Mouse (Mus musculus) hindbrain, embryonic 10.5 days (tissue): ENCODE results near the gene Vmn1r20. TPM values are rescaled to one million over a fixed set of nuclear protein-coding genes. Genes with fewer than 3 reads are reported as not detected.
"Not testable (repeated sequence)": the region's sequence is repeated elsewhere in the genome, so short reads cannot be mapped to it uniquely, and the experiment has no call there.

Source experiments
- DNase-seq: peaks from one replicate; pipeline ENCODE4 v3.0.0-alpha.2; 2017; ENCODE audit warnings: low spot score
- H3K27ac ChIP-seq: fragments of 300-500 bp; sonication (generic); 2 replicates; pipeline ENCODE4 v1.5.1; 2016; ENCODE audit warnings: mild to moderate bottlenecking, moderate library complexity
- H3K27me3 ChIP-seq: fragments of 300-500 bp; sonication (generic); 2 replicates; pipeline ENCODE4 v1.6.1; 2016; ENCODE audit warnings: mild to moderate bottlenecking; ENCODE audit not compliant: poor library complexity, insufficient read depth, severe bottlenecking
- H3K36me3 ChIP-seq: fragments of 300-500 bp; sonication (generic); 2 replicates; pipeline ENCODE4 v1.6.1; 2016; ENCODE audit warnings: mild to moderate bottlenecking, moderate library complexity
- H3K4me1 ChIP-seq: fragments of 300-500 bp; sonication (generic); replicated peaks from 2 replicates; pipeline ENCODE4 v1.6.1; 2016; ENCODE audit warnings: mild to moderate bottlenecking
- H3K4me3 ChIP-seq: fragments of 300-500 bp; sonication (generic); 2 replicates; pipeline ENCODE4 v1.5.1; 2016; ENCODE audit warnings: mild to moderate bottlenecking, moderate library complexity
- H3K9me3 ChIP-seq: fragments of 300-500 bp; sonication (generic); 2 replicates; pipeline ENCODE4 v1.6.1; 2016; ENCODE audit warnings: mild to moderate bottlenecking, moderate library complexity
- WGBS: fragments of 180-500 bp; shearing (Covaris S2); methylation state at CpG from one replicate; pipeline ENCODE4 v1.1.7; 2016; 5-methylcytosine and 5-hydroxymethylcytosine counted together
- polyA plus RNA-seq: library from polyadenylated mRNA; unstranded; fragments of >200 nt; fragmentation: Nextera tagmentation; extraction: Ambion mirVana; gene quantifications from 2 replicates; pipeline ENCODE4 v1.2.1, GENCODE M21; 2016

The Vmn1r20 gene
- polyA plus RNA-seq = not detected in 2 replicates

DNA sequence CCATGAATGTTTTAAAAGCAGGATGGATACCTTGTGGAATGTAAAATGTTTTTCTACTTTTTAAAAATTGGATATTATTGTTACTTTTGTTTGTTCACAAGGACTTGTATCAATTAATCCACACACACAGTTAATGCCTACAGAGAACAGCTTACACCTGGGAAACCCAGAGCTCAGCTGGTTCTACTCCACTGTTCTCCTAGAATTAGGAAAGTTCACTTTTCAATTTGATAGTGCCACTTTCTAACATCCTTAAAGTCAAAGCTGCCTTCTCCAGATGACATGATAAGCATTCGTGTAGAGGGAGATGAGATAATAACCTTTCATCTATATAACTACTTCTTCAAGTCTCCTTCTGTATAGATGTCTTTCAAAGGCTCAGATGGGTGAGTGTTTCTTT is at the start of gene Vmn1r20:
Vmn1r20 (plus strand) TSS at position 301 of the 400 bp plus-strand sequence.
- no peaks in the 10 kb centered on the region for H3K36me3 ChIP-seq
- H3K27me3 ChIP-seq = no peaks in the 10 kb centered on the region
- no peak within 1 kb of the TSS for H3K4me3 ChIP-seq
- DNase-seq = no peak
- no peak within 1 kb of the TSS for H3K27ac ChIP-seq
- H3K9me3 ChIP-seq = no peaks in the 10 kb centered on the region
- 81% methylated on average over 1 of the region's 1 CpGs for WGBS
- H3K4me1 ChIP-seq = no peaks in the 10 kb centered on the region

DNA sequence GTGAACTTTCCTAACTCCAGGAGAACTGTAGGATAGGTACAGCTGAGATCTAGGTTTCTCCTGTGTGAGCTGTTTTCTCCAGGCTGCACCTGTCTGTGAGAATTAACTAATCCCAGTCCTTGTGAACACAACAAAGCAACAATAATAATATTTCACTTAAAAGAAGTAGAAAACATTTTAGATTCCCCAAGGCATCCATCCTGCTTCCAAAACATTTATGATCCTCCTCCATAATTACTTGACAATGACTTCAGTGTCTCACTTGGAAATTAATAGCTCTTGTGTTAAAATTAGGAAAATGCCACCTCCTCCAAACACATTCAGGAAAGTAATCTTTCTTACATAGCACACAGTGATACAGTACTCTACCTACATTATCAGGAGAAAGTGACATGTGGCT is 33.0 kb upstream of the Vmn1r20 start, which contains the start of gene Vmn1r18:
Vmn1r18 (minus strand) TSS at position 101 of the 400 bp plus-strand sequence.
- Histone ChIP-seq H3K4me1 (no peaks in the 10 kb centered on the region), H3K27me3 (no peaks in the 10 kb centered on the region), H3K36me3 (no peaks in the 10 kb centered on the region), H3K9me3 (no peaks in the 10 kb centered on the region), H3K4me3 (no peak within 1 kb of the TSS), H3K27ac (no peak within 1 kb of the TSS)
- no peak for DNase-seq

GRCm38 (mm10) chr6:57403480-57403879 is 25.2 kb upstream of the Vmn1r20 start, which contains the start of gene Vmn1r19:
Gene Vmn1r19, plus strand, starts transcription at chr6:57403780.
- H3K4me3 ChIP-seq, H3K9me3 ChIP-seq, DNase-seq, H3K4me1 ChIP-seq, H3K36me3 ChIP-seq, H3K27me3 ChIP-seq, H3K27ac ChIP-seq: not testable (repeated sequence)
- 75% methylated on average over 3 of the region's 3 CpGs for WGBS

DNA sequence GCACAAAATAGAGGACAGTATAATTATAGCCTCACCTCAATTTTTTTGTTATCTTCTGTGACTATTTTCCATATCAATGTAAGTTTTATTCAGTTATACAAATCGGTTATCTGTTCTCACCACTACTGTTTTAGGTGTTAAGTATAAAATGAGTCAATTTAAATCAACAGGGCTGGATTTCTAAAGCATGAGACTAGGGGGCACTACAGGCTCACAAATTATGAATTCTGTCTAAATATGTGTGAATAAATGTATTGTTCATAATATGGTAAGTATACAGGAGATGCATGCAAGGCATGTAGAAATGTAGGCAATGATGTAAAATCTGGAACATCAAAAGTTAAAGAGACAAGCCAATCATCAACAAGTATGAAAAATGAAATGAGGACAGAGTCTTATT is 2.5 kb downstream of the Vmn1r20 start:
- DNase-seq = no peak
- WGBS = 91% methylated on average over 1 of the region's 1 CpGs
- no peaks in the 10 kb centered on the region for H3K36me3 ChIP-seq
- H3K4me1 ChIP-seq = no peaks in the 10 kb centered on the region
- no peak overlapping the region for H3K4me3 ChIP-seq
- no peak overlapping the region for H3K27ac ChIP-seq
- H3K9me3 ChIP-seq = no peaks in the 10 kb centered on the region
- H3K27me3 ChIP-seq = no peaks in the 10 kb centered on the region

DNA sequence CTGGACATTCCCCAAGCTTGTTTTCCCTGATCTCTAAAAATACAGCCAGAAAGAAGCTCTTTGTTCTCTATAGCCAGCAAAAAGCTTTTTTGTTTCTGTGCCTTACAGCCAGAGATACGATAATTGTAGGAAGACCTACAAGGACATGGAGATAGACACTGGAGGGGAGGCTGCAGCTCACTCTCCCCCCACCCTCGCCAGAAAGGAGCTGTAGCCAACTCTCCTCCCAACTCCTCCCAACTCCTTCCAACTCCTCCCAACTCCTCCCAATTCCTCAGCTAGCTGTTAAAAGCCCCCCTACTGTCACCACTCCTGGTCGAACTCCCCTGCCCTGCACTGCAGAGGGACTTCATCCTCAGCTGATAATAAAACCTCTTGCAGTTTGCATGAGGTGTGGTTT is 39.4 kb downstream of the Vmn1r20 start:
- not testable (repeated sequence) for H3K9me3 ChIP-seq, H3K27me3 ChIP-seq, H3K4me1 ChIP-seq, DNase-seq, H3K36me3 ChIP-seq, H3K4me3 ChIP-seq, H3K27ac ChIP-seq
- WGBS = 28% methylated on average over 3 of the region's 3 CpGs

Other genes with a start within 250 kb of the Vmn1r20 start
- gene Vmn1r13, start 225.6 kb upstream of the Vmn1r20 start, polyA plus RNA-seq = not detected in 2 replicates
- not detected in 2 replicates for gene Vmn1r14, start 197.2 kb upstream of the Vmn1r20 start, polyA plus RNA-seq
- not detected in 2 replicates for gene Vmn1r15, start 171.0 kb upstream of the Vmn1r20 start, polyA plus RNA-seq
- gene Vmn1r16, start 99.4 kb upstream of the Vmn1r20 start, polyA plus RNA-seq = not detected in 2 replicates
- not detected in 2 replicates for gene Vmn1r17, start 65.2 kb upstream of the Vmn1r20 start, polyA plus RNA-seq
- not detected in 2 replicates for gene Vmn1r18, start 33.1 kb upstream of the Vmn1r20 start, polyA plus RNA-seq
- not detected in 2 replicates for gene Vmn1r19, start 25.1 kb upstream of the Vmn1r20 start, polyA plus RNA-seq
- 3.2 and 4.3 TPM in 2 replicates for gene Ppm1k, start 106.5 kb downstream of the Vmn1r20 start, polyA plus RNA-seq
- 2.0 and 2.4 TPM in 2 replicates for gene Herc6, start 152.1 kb downstream of the Vmn1r20 start, polyA plus RNA-seq